Mouse (Mus musculus): ENCODE data around the gene Alk. TPM values are rescaled to one million over a fixed set of nuclear protein-coding genes. Genes with fewer than 3 reads are reported as not detected.

Gene Alk
- polyA plus RNA-seq, 1 experiment from 2014 or later = 0.17 TPM

DNA sequence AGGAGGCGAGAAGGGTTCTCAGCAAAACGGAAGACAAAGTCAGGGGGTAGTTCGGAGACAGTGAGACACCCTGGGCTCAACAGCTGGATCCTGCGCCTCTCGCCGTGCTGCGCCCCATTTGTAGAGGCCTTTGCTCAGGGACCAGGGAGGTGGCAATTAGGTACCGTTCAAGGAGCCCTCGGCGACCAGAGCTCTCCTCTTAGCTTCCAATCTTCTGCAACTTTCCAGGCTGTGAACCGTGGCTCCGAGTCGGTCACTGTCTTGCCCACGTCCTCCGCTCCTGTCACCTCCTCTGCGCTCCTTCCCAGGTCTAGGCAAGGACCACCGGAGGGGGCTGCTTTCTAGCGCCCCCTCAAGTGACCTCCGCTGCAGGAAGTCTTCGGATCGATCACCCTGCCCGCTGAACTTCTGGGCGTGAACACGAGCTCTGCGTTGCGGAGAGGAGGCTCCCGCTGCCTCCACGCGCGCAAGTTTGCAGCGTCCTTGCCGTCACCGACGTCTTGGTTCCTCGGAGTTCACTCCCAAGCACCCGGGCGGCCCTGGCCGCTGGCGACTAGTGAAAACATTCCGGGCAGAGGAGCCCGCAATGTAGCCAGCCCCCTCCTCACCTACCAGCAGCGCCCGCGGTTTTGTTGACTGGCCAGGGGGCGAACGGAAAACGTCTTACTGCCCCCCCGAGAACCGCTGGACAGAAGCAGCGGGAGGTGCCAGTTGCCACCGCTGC, 379 bp downstream of the Alk start:
- no peak for ATAC-seq
- Histone ChIP-seq H3K9ac (ENCODE audit: low read depth, low read length) (no peak overlapping the region), H3K4me3 (ENCODE audit: low read depth, low read length) (peak overlapping the region; percentile 41), H3K4me1 (replicated peaks; ENCODE audit: control insufficient read depth, insufficient read depth, low read length) (no peaks in the 10 kb centered on the region), H3K36me3 (ENCODE audit: control insufficient read depth, insufficient read depth) (no peaks in the 10 kb centered on the region), H3K9me3 (ENCODE audit: control insufficient read depth) (no peaks in the 10 kb centered on the region), H3K4me2 (replicated peaks; ENCODE audit: low read depth) (peak overlapping the region; percentile 62), H3K27me3 (replicated peaks; ENCODE audit: control insufficient read depth, insufficient read depth, low read length) (peaks cover 30% of the 10 kb centered on the region), H3K27ac (ENCODE audit: low read depth, low read length) (no peak overlapping the region)
- WGBS = 2% methylated on average over 51 of the region's 51 CpGs
- no peak for TF ChIP-seq CTCF (IDR thresholded peaks at IDR 0.05; ENCODE audit: low read depth)

DNA sequence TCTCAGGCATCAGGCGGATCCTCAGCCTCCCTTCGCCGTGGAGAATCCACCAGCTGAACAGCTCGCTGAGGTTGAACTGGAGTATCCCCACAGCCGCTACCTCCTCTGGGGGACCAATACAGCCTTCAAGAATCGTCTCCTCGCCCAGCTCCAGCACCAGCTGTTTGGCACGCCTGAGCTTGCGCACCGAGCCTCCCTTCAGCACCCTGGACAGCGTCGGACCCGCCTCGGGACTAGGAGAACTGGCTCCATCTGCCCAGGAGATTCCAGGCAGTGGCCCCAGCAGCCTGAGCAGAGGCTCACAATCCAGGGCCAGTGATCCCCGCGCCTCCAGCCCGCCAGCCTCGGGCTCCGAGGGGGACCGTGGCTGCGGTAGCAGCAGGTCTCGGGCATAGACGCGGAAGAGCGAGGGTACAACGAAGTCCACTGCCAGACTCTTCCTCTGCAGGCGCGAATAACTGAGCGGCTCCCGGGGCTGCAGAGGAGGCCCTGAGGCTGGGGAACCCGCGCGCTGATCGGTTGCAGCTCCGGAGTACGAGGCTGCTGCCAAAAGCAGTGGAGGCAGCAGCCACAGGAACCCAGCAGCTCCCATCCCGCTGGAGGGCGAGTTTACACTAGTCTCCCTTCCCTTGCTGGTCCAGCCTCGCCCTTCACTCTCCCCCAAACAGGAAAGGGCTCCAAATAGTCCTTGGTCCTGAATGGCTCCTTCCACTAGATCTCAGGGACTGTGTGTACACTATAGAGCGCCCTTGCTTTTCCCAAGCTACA, 1.1 kb downstream of the Alk start:
- 0 out of 2 replicates have a peak overlapping the region, but pooled peaks have one; percentile 41 for H3K4me3 ChIP-seq (ENCODE audit: low read depth, low read length)
- no peak overlapping the region for H3K27ac ChIP-seq (ENCODE audit: low read depth, low read length)
- H3K36me3 ChIP-seq (ENCODE audit: control insufficient read depth, insufficient read depth) = no peaks in the 10 kb centered on the region
- no peaks in the 10 kb centered on the region for H3K9me3 ChIP-seq (ENCODE audit: control insufficient read depth)
- peaks cover 30% of the 10 kb centered on the region for H3K27me3 ChIP-seq (replicated peaks; ENCODE audit: control insufficient read depth, insufficient read depth, low read length)
- no peaks in the 10 kb centered on the region for H3K4me1 ChIP-seq (replicated peaks; ENCODE audit: control insufficient read depth, insufficient read depth, low read length)
- ATAC-seq = peak; percentile 55
- peak overlapping the region; percentile 62 for H3K4me2 ChIP-seq (replicated peaks; ENCODE audit: low read depth)
- H3K9ac ChIP-seq (ENCODE audit: low read depth, low read length) = no peak overlapping the region
- 2% methylated on average over 40 of the region's 40 CpGs for WGBS
- TF ChIP-seq CTCF (IDR thresholded peaks at IDR 0.05; ENCODE audit: low read depth) = no peak

DNA sequence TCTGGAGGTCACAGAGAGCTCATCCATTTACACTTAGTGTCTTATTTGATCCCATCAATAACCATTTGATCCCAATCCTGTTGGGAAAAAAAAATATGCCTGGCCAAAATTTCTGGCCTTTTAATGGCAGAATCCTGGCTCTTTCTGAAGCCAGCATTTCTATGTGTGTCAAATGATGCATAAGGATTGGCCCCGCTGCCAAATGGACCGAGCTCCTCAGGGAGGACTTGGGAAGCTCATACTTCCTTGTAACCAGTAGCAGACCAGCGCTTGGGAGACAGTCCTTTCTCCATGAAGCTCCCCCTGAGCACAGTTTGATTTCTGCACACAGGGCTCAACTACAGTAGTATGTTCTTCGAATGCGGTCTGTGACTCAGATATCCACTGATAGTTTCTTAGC, 3.6 kb downstream of the Alk start:
- WGBS = 89% methylated on average over 5 of the region's 5 CpGs
- Histone ChIP-seq H3K36me3 (ENCODE audit: control insufficient read depth, insufficient read depth) (no peaks in the 10 kb centered on the region), H3K27ac (ENCODE audit: low read depth, low read length) (no peak overlapping the region), H3K4me1 (replicated peaks; ENCODE audit: control insufficient read depth, insufficient read depth, low read length) (no peaks in the 10 kb centered on the region), H3K27me3 (replicated peaks; ENCODE audit: control insufficient read depth, insufficient read depth, low read length) (peaks cover 30% of the 10 kb centered on the region), H3K4me3 (ENCODE audit: low read depth, low read length) (no peak overlapping the region), H3K9ac (ENCODE audit: low read depth, low read length) (no peak overlapping the region), H3K9me3 (ENCODE audit: control insufficient read depth) (no peaks in the 10 kb centered on the region), H3K4me2 (replicated peaks; ENCODE audit: low read depth) (no peak overlapping the region)
- no peak for ATAC-seq
- TF ChIP-seq CTCF (IDR thresholded peaks at IDR 0.05; ENCODE audit: low read depth) = no peak

DNA sequence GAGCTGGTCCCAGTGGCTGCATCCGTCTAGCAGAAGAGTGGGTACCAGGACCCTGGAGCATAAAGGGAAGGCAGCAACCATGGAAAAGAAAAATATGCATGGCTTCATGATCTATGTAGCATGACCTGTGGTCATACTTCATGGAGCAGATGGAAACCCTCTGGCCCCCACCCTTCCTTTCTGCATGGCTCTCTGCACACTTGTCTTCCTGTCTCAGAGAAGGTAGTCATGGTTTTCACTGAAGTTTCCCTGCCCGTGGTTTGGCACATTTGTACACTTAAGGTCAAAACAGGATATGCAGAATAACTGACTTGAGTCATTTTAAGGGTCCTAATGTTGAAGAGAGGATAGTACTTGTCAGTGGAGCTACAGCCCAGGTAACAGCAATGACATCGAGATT, 16.8 kb downstream of the Alk start:
- WGBS = 77% methylated on average over 3 of the region's 3 CpGs
- no peak overlapping the region for H3K4me2 ChIP-seq (replicated peaks; ENCODE audit: low read depth)
- H3K4me1 ChIP-seq (replicated peaks; ENCODE audit: control insufficient read depth, insufficient read depth, low read length) = no peaks in the 10 kb centered on the region
- no peak for ATAC-seq
- TF ChIP-seq CTCF (IDR thresholded peaks at IDR 0.05; ENCODE audit: low read depth) = no peak
- H3K9ac ChIP-seq (ENCODE audit: low read depth, low read length) = no peak overlapping the region
- no peaks in the 10 kb centered on the region for H3K9me3 ChIP-seq (ENCODE audit: control insufficient read depth)
- no peak overlapping the region for H3K4me3 ChIP-seq (ENCODE audit: low read depth, low read length)
- H3K27me3 ChIP-seq (replicated peaks; ENCODE audit: control insufficient read depth, insufficient read depth, low read length) = no peaks in the 10 kb centered on the region
- H3K27ac ChIP-seq (ENCODE audit: low read depth, low read length) = no peak overlapping the region
- H3K36me3 ChIP-seq (ENCODE audit: control insufficient read depth, insufficient read depth) = no peaks in the 10 kb centered on the region

DNA sequence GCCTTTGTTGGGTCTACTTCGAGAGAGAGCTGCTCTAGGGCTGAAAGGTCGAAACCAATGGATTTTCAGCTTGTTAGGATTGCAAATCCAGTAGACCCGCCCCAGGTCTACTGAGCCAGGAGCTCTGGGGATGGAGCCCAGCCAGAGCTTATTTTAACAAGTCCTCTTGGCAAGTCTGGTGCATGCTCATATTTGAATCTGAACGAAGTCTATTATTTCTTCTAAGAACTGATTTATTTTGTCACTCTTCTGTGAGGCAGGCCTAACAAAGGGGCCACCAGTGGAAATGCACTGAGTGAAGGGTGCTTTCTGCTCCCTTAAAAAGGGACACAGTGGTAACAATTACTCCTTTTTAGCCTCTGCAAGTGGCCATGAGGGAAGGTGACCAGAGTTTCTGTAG, 24.3 kb downstream of the Alk start:
- H3K4me3 ChIP-seq (ENCODE audit: low read depth, low read length) = no peak overlapping the region
- no peaks in the 10 kb centered on the region for H3K4me1 ChIP-seq (replicated peaks; ENCODE audit: control insufficient read depth, insufficient read depth, low read length)
- no peak overlapping the region for H3K4me2 ChIP-seq (replicated peaks; ENCODE audit: low read depth)
- no peak overlapping the region for H3K9ac ChIP-seq (ENCODE audit: low read depth, low read length)
- H3K9me3 ChIP-seq (ENCODE audit: control insufficient read depth) = no peaks in the 10 kb centered on the region
- ATAC-seq = no peak
- TF ChIP-seq CTCF (IDR thresholded peaks at IDR 0.05; ENCODE audit: low read depth) = no peak
- WGBS = 68% methylated on average over 4 of the region's 4 CpGs
- H3K27me3 ChIP-seq (replicated peaks; ENCODE audit: control insufficient read depth, insufficient read depth, low read length) = no peaks in the 10 kb centered on the region
- H3K36me3 ChIP-seq (ENCODE audit: control insufficient read depth, insufficient read depth) = no peaks in the 10 kb centered on the region
- H3K27ac ChIP-seq (ENCODE audit: low read depth, low read length) = no peak overlapping the region

DNA sequence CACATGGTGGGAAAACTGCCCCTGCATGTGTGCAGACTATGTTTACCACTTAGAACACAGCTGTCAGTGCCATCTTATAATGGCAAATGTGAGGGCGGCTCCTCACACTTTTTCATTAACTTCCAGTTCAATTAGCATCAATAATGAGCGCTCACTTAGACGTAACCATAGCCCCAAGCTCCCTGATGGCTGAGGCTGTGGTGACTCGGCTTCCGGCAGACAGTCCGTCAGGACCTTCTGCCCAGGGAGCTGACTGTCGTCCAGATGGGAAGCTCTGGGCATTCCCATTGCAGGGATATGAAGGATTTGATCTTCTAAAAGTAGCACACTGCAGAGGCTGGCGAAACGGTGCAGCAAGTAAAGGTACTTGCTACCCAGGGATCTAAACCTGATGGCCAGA, 25.1 kb downstream of the Alk start:
- Histone ChIP-seq H3K9ac (ENCODE audit: low read depth, low read length) (no peak overlapping the region), H3K27ac (ENCODE audit: low read depth, low read length) (no peak overlapping the region), H3K36me3 (ENCODE audit: control insufficient read depth, insufficient read depth) (no peaks in the 10 kb centered on the region), H3K4me1 (replicated peaks; ENCODE audit: control insufficient read depth, insufficient read depth, low read length) (no peaks in the 10 kb centered on the region), H3K4me3 (ENCODE audit: low read depth, low read length) (no peak overlapping the region), H3K4me2 (replicated peaks; ENCODE audit: low read depth) (no peak overlapping the region), H3K27me3 (replicated peaks; ENCODE audit: control insufficient read depth, insufficient read depth, low read length) (no peaks in the 10 kb centered on the region), H3K9me3 (ENCODE audit: control insufficient read depth) (no peaks in the 10 kb centered on the region)
- no peak for ATAC-seq
- 87% methylated on average over 9 of the region's 9 CpGs for WGBS
- no peak for TF ChIP-seq CTCF (IDR thresholded peaks at IDR 0.05; ENCODE audit: low read depth)

All from intestine, postnatal 0 days (tissue).